Mouse (Mus musculus): ENCODE results near the gene Tll2.

The Tll2 gene

DNA sequence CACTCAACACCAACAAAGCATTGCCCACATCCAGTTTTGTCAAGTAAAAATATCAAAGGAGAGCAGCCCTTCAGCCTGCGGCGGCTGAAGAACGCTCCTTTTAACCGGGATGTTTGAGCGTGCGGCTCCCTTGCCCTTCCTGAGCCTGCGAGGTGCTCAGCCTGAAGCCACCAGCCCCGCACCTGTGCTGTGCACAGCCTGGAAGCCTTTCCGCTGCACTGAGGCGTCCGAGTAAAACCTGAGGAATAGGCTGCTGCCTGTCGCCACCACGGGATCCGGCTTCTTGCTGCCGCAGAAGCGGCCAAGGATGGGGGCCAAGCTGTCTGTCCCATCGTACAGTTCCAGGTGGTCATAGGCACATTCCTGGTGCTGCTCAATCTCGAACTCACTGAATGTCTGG is 118.1 kb downstream of the Tll2 start:
- DNase-seq (ENCODE audit: extremely low spot score, low spot score) = no peak

DNA sequence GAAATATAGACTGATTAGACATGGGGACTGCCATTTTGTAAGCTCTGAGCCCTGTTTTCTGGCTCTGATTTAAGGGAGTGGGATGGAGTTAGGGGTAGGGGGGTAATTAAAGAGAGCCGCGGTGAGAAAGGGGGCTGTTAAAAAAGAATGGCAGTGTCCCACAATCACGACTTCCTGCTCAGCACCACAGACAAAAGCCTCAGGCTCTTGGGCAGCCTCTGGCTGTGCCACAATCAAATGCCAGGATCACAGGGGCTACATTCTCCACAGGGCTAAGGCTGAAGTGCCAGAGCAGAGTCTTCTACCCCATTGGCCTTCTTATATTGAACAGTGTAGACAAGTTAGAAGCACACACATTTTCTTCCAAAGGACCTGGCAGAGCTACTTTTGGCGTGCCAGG is 118.7 kb downstream of the Tll2 start:
- no peak for DNase-seq (ENCODE audit: extremely low spot score, low spot score)

DNA sequence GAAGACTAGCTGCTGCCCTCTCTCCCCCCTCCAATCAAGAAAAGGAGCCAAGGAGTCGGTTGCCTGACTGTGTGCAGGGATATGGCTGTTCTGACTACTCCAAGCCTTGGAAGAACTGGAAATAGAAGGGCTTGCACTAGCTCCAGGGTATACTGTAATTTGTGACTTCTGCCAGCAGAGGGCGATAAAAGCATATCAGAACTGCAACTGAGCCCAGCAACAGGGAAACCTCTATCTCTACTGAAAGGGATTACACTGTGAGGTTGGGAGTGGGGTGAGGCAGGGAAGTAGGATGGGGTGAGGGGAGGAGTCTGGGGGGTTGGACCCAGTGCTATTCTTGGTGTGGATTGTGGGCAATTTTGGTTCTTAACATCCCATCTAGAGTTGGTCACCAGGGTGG is 119.9 kb downstream of the Tll2 start:
- DNase-seq (ENCODE audit: extremely low spot score, low spot score) = peak; percentile 73

DNA sequence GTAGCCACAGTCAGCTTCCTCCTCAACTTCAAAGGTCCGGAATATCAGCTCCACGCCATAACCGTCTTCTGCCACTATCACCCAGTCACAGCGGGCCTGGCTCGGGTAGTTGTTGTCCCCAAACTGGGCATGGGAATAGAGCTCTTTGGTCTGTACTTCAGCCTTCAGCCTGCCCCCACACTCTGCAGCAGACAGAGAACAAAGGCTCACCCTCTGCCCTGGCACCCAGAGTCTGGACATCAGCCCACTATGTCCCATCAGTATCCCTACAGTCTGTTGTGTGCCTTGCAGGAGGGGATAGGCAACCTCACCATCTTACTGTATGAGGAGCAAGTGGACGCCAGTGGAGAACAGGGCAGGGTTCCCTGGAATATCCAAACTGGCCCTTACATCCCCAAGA is 120.3 kb downstream of the Tll2 start:
- DNase-seq (ENCODE audit: extremely low spot score, low spot score) = no peak

DNA sequence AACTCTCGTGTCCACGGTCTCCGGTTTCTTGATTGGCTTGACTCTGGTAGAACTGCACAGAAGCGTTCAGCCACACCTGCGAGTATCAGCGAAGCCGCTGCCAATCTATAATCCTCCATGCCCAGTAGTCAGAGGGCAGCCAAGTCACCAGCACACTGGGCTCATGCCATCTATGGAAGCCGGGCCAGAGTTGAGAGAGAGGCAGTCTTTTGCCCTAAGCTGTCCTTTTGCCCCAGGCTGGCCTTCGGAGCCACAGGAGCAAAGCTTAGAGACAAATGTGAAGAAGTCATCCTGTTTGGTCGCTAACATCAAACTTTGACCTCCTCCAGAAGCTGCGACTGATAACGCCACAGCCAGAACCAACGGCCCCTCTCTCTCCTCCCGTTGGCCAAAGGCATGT is 123.0 kb downstream of the Tll2 start:
- no peak for DNase-seq (ENCODE audit: extremely low spot score, low spot score)

DNA sequence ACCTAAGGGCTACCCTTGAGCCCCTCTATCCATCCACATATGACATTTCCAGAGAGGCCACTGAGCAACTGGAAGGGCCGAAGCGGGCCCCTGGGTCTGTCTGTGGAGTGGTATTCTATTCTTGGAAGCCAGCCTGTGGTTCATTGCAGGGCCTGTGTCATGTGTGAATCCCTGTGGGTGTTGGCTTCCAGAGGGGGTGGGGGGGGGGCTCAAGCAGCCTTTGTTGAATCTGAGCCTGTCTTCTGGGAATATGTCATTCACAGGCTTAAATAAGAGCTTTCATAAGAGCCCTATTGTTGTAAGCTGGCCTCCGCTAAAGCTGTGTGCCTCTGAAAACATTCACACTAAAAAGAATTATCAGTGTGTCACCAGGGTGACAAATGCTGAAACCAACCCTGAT is 125.0 kb downstream of the Tll2 start:
- no peak for DNase-seq (ENCODE audit: extremely low spot score, low spot score)

DNA sequence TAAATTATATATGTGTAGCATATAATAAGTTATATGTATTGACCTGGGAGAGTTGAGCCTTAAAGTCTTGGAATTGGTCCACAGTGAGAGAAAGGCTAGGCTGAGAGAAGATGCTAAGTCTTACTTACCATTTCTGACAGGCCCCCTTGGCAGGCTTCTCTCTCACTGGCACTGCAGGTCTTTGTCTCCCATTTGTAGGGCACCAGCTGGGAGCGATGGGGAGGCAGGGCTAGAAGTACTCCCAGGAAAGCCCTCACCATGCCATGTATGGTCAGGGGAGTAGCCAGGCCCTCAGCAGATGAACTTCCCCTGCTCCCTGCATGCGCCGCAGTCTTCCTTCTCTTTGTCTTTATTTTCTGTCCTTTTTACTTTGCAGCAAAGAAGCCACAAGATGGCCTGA is 129.7 kb downstream of the Tll2 start, which contains the start of gene Opalin:
Gene Opalin, minus strand, starts transcription at position 208 of the 400 bp plus-strand sequence.
- DNase-seq (ENCODE audit: extremely low spot score, low spot score) = no peak

DNA sequence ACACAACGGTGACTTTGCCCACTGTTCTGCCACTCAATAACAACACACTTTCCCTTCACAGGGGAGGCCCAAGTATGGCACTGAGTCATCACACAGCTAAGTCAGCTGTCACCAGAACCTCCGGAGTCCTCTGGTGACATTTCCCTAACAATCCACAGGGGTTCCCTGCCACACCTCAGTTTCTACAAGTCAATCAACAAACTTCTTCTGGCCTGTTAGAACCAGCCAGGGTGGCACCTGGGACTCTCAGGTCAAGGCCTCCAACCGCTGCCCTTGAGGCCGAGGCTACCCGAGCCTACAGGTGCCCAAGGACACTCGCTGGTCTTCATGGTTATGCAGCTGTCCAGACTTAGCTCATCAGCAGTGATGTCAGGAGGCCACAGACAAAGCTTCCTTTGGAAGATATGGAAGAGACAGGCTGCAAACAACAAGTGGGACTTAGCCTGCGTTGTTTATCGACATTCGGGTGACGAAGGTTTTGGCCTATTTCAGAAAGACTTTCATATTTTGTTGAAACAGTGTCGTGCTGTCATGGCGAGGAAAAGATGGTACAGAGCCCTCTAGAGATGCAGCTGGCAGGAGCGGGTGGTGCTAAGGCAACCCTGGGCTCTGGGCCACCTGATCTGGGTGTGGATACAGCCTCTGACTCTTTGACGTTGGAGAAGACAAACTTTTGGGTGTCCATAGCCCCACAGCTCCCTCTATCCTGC is 132.7 kb downstream of the Tll2 start:
- DNase-seq (ENCODE audit: extremely low spot score, low spot score) = no peak

DNA sequence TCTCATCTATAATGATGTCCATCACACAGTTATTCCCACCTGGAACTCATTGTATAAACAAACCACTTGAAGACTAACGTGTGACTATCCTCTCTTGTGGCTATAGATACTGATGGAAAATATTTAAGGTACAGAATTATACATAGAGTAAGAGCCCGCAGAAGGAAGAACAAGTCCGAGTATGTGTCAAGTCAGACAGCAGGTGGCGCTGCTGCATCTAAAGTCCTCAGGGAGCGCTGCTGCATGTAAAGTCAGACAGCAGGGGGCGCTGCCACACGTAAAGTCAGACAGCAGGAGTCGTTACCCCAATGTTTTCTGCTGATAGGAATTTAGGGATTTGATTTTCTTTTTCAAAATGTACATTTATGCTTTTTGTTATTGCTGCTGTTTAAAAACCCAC is 135.1 kb downstream of the Tll2 start:
- peak; percentile 88 for DNase-seq (ENCODE audit: extremely low spot score, low spot score)

DNA sequence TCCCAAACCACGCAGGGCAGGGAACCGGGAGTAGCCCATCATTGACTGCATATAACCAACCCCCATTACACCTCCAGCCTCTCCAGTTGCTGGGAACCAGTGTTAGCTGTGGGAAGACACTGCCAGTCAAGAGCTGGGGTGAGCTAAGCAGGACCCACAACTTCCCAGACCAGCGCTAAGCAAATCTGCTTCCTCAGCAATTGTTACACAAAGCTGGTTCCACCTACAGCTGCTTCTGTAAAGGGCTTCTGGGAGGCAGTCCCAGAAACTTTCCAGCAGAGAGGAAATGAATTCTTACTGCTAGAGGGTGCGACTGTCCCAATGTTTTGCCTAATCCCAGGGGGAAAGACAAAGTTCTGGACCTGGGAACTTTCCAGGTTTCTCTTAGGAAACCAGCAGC is 151.9 kb downstream of the Tll2 start:
- DNase-seq (ENCODE audit: extremely low spot score, low spot score) = no peak

DNA sequence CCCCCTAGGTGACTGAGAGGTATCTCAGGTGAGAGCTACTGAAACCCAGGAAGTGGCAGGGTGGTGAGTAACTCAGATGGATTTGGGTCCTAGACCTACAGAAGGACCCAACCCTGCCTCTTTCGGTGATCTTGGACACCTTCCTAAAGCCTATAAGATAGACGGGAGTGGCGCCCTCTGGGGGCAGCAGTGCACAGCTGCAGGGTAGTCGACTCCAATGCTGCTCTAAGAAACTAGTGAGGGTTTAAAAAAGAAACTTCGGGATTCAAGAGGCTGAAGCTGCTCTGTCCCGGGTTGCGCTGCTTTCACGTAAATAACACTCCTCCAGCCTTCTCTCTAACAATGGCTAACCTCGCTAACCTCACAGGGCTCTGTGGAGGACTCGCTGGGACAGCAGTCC is 153.1 kb downstream of the Tll2 start:
- DNase-seq (ENCODE audit: extremely low spot score, low spot score) = peak; percentile 31

DNA sequence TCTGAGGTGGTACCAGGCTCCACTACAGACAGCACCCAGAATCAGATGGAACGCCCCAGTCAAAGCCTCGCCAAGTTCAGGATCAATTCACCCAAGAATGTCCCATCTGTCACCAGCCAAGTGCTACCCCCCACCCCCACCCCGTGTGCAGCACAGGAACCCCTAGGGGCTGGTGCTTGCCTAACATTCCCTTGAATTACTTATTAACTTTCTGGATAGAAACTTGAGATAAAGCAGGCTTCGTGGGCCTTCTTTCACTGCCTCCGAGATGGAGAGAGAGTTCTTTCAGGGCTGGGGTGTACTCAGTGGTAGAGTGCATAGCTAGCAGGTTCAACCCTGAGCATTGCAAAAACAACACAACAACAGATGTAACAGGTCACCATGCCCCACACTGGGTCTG is 154.4 kb downstream of the Tll2 start:
- DNase-seq (ENCODE audit: extremely low spot score, low spot score) = no peak

DNA sequence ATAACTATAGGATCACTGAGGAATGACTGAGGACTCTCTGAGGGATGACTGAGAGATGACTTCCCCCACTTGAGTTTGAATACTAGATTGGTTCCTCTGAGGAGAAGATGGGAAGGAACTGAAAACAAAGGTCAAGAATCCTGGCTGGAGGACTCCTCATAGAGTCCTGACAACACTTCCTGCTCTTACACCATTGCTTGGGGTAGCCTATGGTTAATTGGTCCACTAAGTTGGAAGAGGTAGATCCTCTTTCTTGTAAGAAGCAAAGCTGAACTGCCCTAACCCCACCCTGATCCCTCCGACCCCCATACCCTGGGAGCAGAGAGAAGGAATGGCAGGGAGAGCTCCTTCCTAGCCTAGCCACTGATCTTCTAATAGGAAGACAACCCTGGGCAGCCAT is 154.9 kb downstream of the Tll2 start:
- DNase-seq (ENCODE audit: extremely low spot score, low spot score) = no peak

DNA sequence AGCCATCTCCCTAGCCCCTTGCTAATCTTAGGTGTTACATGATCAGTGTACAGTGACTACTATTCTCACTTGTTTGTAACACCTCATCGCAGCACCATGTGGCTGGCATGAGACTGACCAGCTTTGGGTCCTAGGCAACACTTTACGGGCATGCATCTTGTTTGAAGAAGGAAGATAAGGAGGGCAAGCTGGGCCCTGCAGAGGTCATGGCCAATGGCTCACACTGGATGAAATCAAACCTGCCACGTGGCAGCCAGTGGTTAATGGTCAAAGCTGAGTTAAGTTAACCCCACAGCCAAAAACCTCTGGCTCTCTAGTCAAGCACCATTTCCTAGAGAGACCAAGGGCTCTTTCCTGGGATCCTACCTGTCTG is 158.5 kb downstream of the Tll2 start:
- no peak for DNase-seq (ENCODE audit: extremely low spot score, low spot score)

DNA sequence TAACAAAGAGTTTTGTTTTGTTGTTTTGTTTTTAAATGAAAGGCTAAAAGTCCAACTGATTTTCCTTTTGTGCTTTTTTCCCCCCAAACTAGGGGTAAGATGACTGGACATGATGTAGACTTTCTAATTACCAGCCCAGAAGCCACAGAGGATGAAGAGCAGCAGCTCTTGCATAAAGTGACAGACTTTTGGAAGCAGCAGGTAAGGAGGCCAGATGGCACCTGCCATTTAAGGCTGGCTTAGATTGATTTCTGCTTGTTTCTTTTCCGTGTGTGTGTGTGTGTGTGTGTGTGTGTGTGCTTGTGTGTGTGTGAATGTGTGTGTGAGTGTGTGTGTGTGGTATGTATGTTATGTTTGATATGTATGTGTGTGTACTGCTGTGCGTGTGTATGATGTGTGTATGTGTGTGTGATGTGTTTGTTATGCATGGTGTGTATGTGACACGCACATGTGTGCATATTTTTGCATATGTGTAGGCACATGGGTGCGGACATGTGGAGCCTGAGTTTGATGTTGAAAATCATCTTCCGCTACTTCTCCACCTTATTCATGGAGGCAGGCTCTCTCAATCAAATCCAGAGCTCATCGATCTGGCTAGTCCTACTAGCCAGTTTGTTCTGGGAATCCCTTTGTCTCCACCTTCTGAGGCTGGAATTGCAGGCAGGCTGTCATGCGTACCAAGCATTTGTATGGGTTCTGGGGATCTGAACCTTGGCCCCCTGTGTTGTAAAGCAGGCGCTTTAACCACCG is 159.0 kb downstream of the Tll2 start:
- DNase-seq (ENCODE audit: extremely low spot score, low spot score) = no peak

DNA sequence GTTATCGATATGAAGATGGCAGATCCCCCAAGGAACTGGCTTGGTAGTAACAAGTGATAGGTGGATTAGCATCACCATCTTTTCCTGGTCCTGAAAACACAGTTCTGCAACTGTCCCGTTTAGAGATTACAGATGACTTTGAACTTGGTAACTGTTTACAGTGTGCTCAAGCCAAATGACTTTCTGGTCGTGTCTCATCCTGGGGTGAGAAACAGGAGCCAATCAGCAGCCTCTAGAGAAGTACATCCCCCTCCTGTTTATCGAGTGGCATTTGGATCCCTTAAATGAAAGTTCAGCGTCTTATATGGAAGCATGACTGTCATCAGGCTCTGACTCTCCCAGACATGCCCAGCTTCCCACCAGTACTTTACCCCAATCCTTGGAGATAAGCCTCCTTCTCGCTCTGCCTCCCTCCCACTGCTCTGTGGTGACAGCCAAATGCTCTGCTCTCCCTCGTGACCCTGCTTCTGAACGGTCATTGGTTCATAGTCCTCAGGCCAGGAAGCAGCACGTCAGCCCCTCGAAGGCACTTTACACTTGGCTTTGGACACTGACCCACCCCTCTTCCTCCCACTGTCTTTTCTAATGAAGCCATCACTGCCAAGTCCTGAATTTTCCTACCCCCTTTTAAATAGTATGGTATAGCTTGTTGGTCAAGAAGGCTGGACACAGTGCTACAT is 161.4 kb downstream of the Tll2 start:
- DNase-seq (ENCODE audit: extremely low spot score, low spot score) = no peak

DNA sequence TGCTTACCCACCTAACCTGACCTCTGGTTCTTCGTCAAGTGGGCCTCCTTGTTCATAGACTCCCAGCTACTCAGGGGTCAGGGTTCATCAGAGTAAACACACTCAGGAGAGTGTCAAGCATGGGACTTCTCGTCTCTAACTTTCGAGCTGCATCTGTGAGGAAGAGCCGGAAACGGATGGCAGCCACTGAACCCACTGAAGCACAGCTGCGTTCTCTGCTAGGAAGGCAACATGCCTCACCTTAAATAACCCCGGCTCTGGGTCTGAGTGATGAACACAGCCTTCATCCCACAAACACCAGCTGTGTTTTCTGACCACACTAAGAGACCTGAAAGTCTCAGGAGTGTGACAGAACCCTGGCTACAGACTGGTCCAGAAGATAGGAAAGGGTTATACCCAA is 167.5 kb downstream of the Tll2 start:
- DNase-seq (ENCODE audit: extremely low spot score, low spot score) = no peak

DNA sequence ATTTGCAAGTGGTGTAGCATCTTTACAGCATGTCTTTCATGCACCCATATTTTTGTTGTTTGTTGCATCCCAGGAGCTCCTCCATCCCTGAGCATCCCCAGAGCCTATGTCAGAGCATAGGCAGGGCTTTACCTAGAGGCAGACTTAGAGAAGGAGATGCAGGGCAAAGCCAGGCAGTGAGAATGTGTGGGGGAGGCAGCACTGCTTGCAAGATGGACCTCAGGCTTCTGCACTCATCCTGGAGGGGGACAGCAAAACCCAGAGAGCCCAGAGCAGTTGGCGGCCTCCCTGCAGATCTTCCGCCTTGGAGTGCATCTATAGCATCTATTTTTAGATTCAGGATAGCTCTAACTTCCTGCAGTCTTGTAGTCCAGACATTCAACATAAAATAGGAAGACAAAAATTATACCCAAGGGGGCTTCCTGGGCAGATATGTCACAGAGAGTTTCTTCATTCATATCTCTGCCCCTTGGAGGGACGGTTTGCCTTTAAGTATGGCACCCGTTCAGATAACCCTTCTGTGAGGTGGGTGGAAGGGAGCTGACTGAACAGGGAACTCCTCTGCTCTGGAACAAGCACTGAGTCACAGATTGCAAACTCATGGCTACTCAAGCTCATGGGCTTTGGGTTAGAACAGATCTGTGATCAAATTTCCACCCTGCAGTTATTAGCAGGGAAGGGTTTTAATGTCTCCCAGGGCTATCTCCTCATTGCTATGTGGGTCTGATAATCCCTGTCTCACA is 170.7 kb downstream of the Tll2 start:
- no peak for DNase-seq (ENCODE audit: extremely low spot score, low spot score)
